Mouse (Mus musculus): Measurements from ENCODE around the gene Tmbim6.

DNA sequence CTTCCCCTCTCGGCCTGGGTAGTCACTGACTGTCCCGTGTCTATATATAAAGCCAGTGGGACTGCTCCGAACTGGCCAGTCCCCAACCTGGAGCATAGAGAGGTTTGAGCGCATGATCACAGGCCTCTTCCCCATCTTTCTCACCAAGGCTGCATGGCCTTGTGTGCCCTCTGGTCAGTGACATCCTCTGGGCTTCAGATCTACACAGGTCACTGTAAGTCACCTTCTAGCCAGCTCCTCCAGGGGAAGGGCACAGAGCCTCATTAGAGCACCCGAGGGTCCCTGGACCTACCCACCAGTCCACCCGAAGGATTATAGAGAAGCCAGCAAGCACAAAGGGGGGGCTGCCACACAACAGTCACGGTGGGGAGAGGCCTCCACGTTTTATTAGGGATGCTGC, 29.0 kb downstream of the Tmbim6 start:
- no peak for TF ChIP-seq CTCF (IDR thresholded peaks at IDR 0.05; ENCODE audit: borderline replicate concordance, insufficient read depth, low read length)
- no peak for TF ChIP-seq POLR2A (IDR thresholded peaks at IDR 0.05; ENCODE audit: low read depth, low read length)

Data from embryonic fibroblast, embryonic 13.5 days (primary cell).